Mouse (Mus musculus): ENCODE measurements at regions not wholly inside any gene's neighbourhood (a gene's known extent, or its start where the extent isn't known, plus 50 kb on each side); places are given as distances from the start of the nearest gene placed in this dataset.

- no peak for TF ChIP-seq CTCF (IDR thresholded peaks at IDR 0.05; ENCODE audit: low read depth)
- TF ChIP-seq EP300 (optimal IDR thresholded peaks at IDR 0.05), result no peak
Observed at GRCm38 (mm10) chr16:30744237-30744636, 144.7 kb downstream of the Fam43a start.

Measured in stomach, postnatal 0 days (tissue).